In the genomic region with DNA sequence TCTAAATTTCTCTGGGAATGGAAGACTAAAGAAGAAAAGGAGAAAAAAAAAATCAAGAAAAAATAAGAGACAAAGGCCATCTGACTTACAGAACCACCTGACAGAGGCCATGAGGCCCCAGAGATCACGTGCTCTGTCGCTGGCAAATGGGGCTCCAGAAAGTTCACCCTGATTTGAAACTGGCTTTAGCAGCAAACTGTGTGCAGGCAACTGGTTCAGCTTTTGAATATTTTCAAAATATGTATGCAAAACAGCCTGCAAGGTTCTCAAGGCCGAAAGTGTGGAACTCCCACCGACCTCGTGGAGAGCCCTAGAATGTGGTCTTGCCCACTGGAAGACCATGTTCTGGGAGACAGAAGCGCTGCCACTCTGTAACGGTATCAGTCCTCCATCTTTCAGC, we compare ENCODE assay signal across 21 mouse cellular contexts. TPM values are rescaled to one million over a fixed set of nuclear protein-coding genes. Genes with fewer than 3 reads are reported as not detected.
A peak's percentile ranks its signal among the peaks of the same experiment; 100 is the strongest.
DNase-seq lines count a peak whose midpoint lies in the region; ATAC-seq lines count a peak whose summit lies in the region.
"Had no signal": no experiment of that assay in that cellular context is flagged by ENCODE, and none has a peak within 500 bp of the region (broad histone marks: within the 10 kb centered on the region; RNA-seq: fewer than 3 reads in every experiment).

No protein-coding gene starts in this region.

- no peak overlapping the region for H3K9ac ChIP-seq in heart, embryonic 15.5 days
- H3K9ac ChIP-seq: embryonic facial prominence, embryonic 13.5 days; forebrain, embryonic 13.5 days; forebrain, postnatal 0 days; hindbrain, embryonic 15.5 days; kidney, embryonic 15.5 days had no signal

- 93% methylated on average over 7 of the region's 7 CpGs for WGBS in heart, embryonic 10.5 days
- 88% methylated on average over 7 of the region's 7 CpGs for WGBS in heart, embryonic 15.5 days
- 96% methylated on average over 7 of the region's 7 CpGs for WGBS in forebrain, embryonic 10.5 days

- H3K27ac ChIP-seq in heart, embryonic 10.5 days = peak overlapping the region; percentile 59; the same call in 1 of the 2 replicates
- H3K27ac ChIP-seq in heart, embryonic 15.5 days = peak overlapping the region; percentile 65
- H3K27ac ChIP-seq in forebrain, embryonic 10.5 days = no peak overlapping the region
- H3K27ac ChIP-seq: embryonic facial prominence, embryonic 13.5 days; forebrain, embryonic 13.5 days; hindbrain, embryonic 15.5 days; kidney, embryonic 15.5 days had no signal

- H3K9me3 ChIP-seq in heart, embryonic 10.5 days = no peaks in the 10 kb centered on the region
- H3K9me3 ChIP-seq in heart, embryonic 15.5 days (replicated peaks) = no peaks in the 10 kb centered on the region
- no peaks in the 10 kb centered on the region for H3K9me3 ChIP-seq in forebrain, embryonic 10.5 days
- H3K9me3 ChIP-seq: embryonic facial prominence, embryonic 13.5 days; forebrain, embryonic 13.5 days; G1E; hindbrain, embryonic 15.5 days; kidney, embryonic 15.5 days had no signal

- H3K27me3 ChIP-seq in heart, embryonic 10.5 days (ENCODE audit: insufficient read depth, poor library complexity, severe bottlenecking) = no peaks in the 10 kb centered on the region
- H3K27me3 ChIP-seq in heart, embryonic 15.5 days = no peaks in the 10 kb centered on the region
- no peaks in the 10 kb centered on the region for H3K27me3 ChIP-seq in forebrain, embryonic 10.5 days (ENCODE audit: poor library complexity, severe bottlenecking)
- H3K27me3 ChIP-seq: embryonic facial prominence, embryonic 13.5 days; forebrain, embryonic 13.5 days; hindbrain, embryonic 15.5 days; kidney, embryonic 15.5 days had no signal

- no peak for ATAC-seq in heart, embryonic 15.5 days (replicated peaks; ENCODE audit: insufficient number of reproducible peaks, insufficient read depth, low FRiP score, low read depth)
- ATAC-seq: forebrain, embryonic 13.5 days; forebrain, postnatal 0 days; intestine, embryonic 16.5 days had no signal

- H3K4me1 ChIP-seq in heart, embryonic 10.5 days = peaks cover 20% of the 10 kb centered on the region
- H3K4me1 ChIP-seq in heart, embryonic 15.5 days (replicated peaks) = peaks cover 30% of the 10 kb centered on the region
- no peaks in the 10 kb centered on the region for H3K4me1 ChIP-seq in forebrain, embryonic 10.5 days
- H3K4me1 ChIP-seq: embryonic facial prominence, embryonic 13.5 days; forebrain, embryonic 13.5 days; hindbrain, embryonic 15.5 days had no signal

- intact Hi-C loops in heart, postnatal 14 days (cut with DNase I) = no loop called here

- DNase-seq in heart, embryonic 10.5 days (ENCODE audit: low spot score) = no peak
- DNase-seq in heart, adult 18-20 months = no peak
- no peak for DNase-seq in heart, postnatal 14 days
- DNase-seq in A20 (ENCODE audit: low read depth, low spot score) = peak; percentile 91
- peak; percentile 40 for DNase-seq in R1 (ENCODE audit: low read depth, low spot score)
- no peak for DNase-seq in forebrain, embryonic 10.5 days (ENCODE audit: extremely low spot score, low spot score)
- DNase-seq: adrenal gland, postnatal 10 days; cerebellum, adult 11-12 months; cerebellum, adult 9-10 months; cerebellum, postnatal 36 days; forebrain, postnatal 0 days; gastrocnemius, postnatal 36 days; heart, postnatal 10 days; kidney, adult 2 months had no signal

- 0 out of 2 replicates have a peak overlapping the region, but pooled peaks have one; percentile 21 for H3K4me2 ChIP-seq in heart, embryonic 15.5 days
- H3K4me2 ChIP-seq: embryonic facial prominence, embryonic 13.5 days; forebrain, embryonic 13.5 days; hindbrain, embryonic 15.5 days; kidney, embryonic 15.5 days had no signal

- peaks cover 4% of the 10 kb centered on the region; the same call in 1 of the 2 replicates for H3K36me3 ChIP-seq in heart, embryonic 10.5 days
- H3K36me3 ChIP-seq in heart, embryonic 15.5 days = no peaks in the 10 kb centered on the region
- peaks cover 3% of the 10 kb centered on the region; the same call in 1 of the 2 replicates for H3K36me3 ChIP-seq in forebrain, embryonic 10.5 days (replicated peaks)
- H3K36me3 ChIP-seq: embryonic facial prominence, embryonic 13.5 days; hindbrain, embryonic 15.5 days; kidney, embryonic 15.5 days had no signal

- no peak overlapping the region for H3K4me3 ChIP-seq in heart, embryonic 10.5 days
- H3K4me3 ChIP-seq in heart, embryonic 15.5 days = no peak overlapping the region
- H3K4me3 ChIP-seq in forebrain, embryonic 10.5 days = no peak overlapping the region
- H3K4me3 ChIP-seq: embryonic facial prominence, embryonic 13.5 days; forebrain, embryonic 13.5 days; hindbrain, embryonic 15.5 days; kidney, embryonic 15.5 days had no signal

RNA-seq across cellular contexts. Expression of gene Nek7, which starts 11.6 kb away (rescaled TPM):
- polyA plus RNA-seq in heart, embryonic 10.5 days (2016; fragmentation: Nextera tagmentation; extraction: Ambion mirVana) = 35.5 and 40.6 TPM in 2 replicates
- total RNA-seq in heart, adult 18-20 months (2021) = 10 to 100 TPM; 76.8 to 80.9 TPM
- 44.4 and 45.7 TPM in 2 replicates for polyA plus RNA-seq in heart, embryonic 15.5 days (2015; fragmentation: Nextera tagmentation; extraction: Ambion mirVana)
- 10 to 100 TPM; 61.7 to 67.1 TPM for total RNA-seq in heart, postnatal 14 days (2021)
- 20.6 and 22.0 TPM in 2 replicates for polyA plus RNA-seq in forebrain, embryonic 10.5 days (2016; fragmentation: Nextera tagmentation; extraction: Ambion mirVana)

Comparison
In these comparisons a context has a peak if more than half of its experiments do, and no peak if none do; other contexts are left out.
1. DNase-seq: peak in A20 (single experiment) and R1 (single experiment); none in heart, embryonic 10.5 days (single experiment), heart, adult 18-20 months (0 of 2), heart, postnatal 14 days (0 of 2) and forebrain, embryonic 10.5 days (single experiment).